Mouse (Mus musculus) CH12.LX (cell line): ENCODE results near the gene Chd4. TPM values are rescaled to one million over a fixed set of nuclear protein-coding genes. Genes with fewer than 3 reads are reported as not detected.
"Not testable (repeated sequence)": the region's sequence is repeated elsewhere in the genome, so short reads cannot be mapped to it uniquely, and the experiment has no call there.

Experiments
- DNase-seq: peaks from one replicate; pipeline ENCODE4 v3.0.0-alpha.2; 2013; ENCODE audit errors: extremely low read depth
- H3K27ac ChIP-seq: 2 replicates; pipeline ENCODE4 v1.5.1; 2012; ENCODE audit warnings: low read depth, mild to moderate bottlenecking, control low read depth, moderate library complexity; ENCODE audit not compliant: insufficient read depth
- H3K27me3 ChIP-seq: replicated peaks from 2 replicates; pipeline ENCODE3; 2012; ENCODE audit warnings: inconsistent platforms
- H3K36me3 ChIP-seq, 2 experiments: replicated peaks in 1 of 2; 2 replicates each; pipeline versions ENCODE3 to v1.6.1; 2012; ENCODE audit warnings: inconsistent platforms in 1 of 2, low read length in 1 of 2, mild to moderate bottlenecking in 1 of 2, mixed read lengths in 1 of 2, moderate library complexity in 1 of 2; ENCODE audit not compliant: control insufficient read depth in 1 of 2, insufficient read depth in 1 of 2
- H3K4me1 ChIP-seq, 2 experiments: 2 replicates each; pipeline ENCODE4 v1.6.1; 2012; ENCODE audit warnings: inconsistent platforms in 1 of 2, moderate library complexity in 1 of 2; ENCODE audit not compliant: insufficient read depth in 2 of 2, control insufficient read depth in 1 of 2
- H3K4me2 ChIP-seq: 2 replicates; pipeline ENCODE4 v1.6.1; 2012; ENCODE audit warnings: low read depth, mild to moderate bottlenecking, control low read depth; ENCODE audit not compliant: poor library complexity, insufficient read depth, severe bottlenecking
- H3K4me3 ChIP-seq, 3 experiments: fragments of 150-350 bp in 1 of 3; sonication (generic) in 1 of 3; replicated peaks in 1 of 3; 2 replicates each; pipeline versions ENCODE3 to v1.5.1; 2011 to 2012; ENCODE audit warnings: low read depth in 2 of 3, low read length in 2 of 3, mild to moderate bottlenecking in 2 of 3, moderate library complexity in 2 of 3, control low read depth in 1 of 3, improper control_type of control experiment in 1 of 3, inconsistent platforms in 1 of 3, mixed read lengths in 1 of 3; ENCODE audit not compliant: poor library complexity in 1 of 3
- H3K79me2 ChIP-seq: replicated peaks from 2 replicates; pipeline ENCODE4 v1.6.1; 2012; ENCODE audit warnings: mild to moderate bottlenecking, moderate library complexity; ENCODE audit not compliant: control insufficient read depth, poor library complexity, insufficient read depth, severe bottlenecking; ENCODE audit errors: extremely low read depth
- H3K9ac ChIP-seq: 2 replicates; pipeline ENCODE4 v1.6.1; 2012; ENCODE audit warnings: low read depth, mild to moderate bottlenecking, control low read depth, moderate library complexity; ENCODE audit not compliant: insufficient read depth
- H3K9me3 ChIP-seq: replicated peaks from 2 replicates; pipeline ENCODE3; 2012; ENCODE audit warnings: low read length, inconsistent platforms, mixed read lengths
- CHD2 ChIP-seq: IDR thresholded peaks from 2 replicates; pipeline ENCODE4 v1.6.1; 2011; ENCODE audit warnings: low read length, improper control_type of control experiment
- CTCF ChIP-seq, 2 experiments: IDR thresholded peaks in 1 of 2; conservative IDR thresholded peaks in 1 of 2; 2 replicates each; pipeline ENCODE4 v1.5.1; 2011 to 2012; ENCODE audit warnings: low read depth in 2 of 2, low read length in 2 of 2, improper control_type of control experiment in 1 of 2, inconsistent platforms in 1 of 2, mild to moderate bottlenecking in 1 of 2, moderate library complexity in 1 of 2
- ELF1 ChIP-seq: IDR thresholded peaks from 2 replicates; pipeline ENCODE4 v1.6.1; 2014; ENCODE audit warnings: low read depth, mild to moderate bottlenecking, inconsistent platforms, low read length, improper control_type of control experiment
- ETS1 ChIP-seq: conservative IDR thresholded peaks from 2 replicates; pipeline ENCODE4 v1.6.1; 2012; ENCODE audit warnings: low read depth, mild to moderate bottlenecking, inconsistent platforms, low read length, improper control_type of control experiment, moderate library complexity
- HCFC1 ChIP-seq: IDR thresholded peaks from 2 replicates; pipeline ENCODE4 v1.6.1; 2012; ENCODE audit warnings: low read depth, mild to moderate bottlenecking, inconsistent platforms, low read length, improper control_type of control experiment
- KAT2A ChIP-seq: IDR thresholded peaks from 2 replicates; pipeline ENCODE4 v1.6.1; 2012; ENCODE audit warnings: low read length, improper control_type of control experiment, inconsistent platforms; ENCODE audit not compliant: insufficient replicate concordance
- MXI1 ChIP-seq: IDR thresholded peaks from 2 replicates; pipeline ENCODE4 v1.6.1; 2011; ENCODE audit warnings: mild to moderate bottlenecking, low read depth, low read length, improper control_type of control experiment
- POLR2A ChIP-seq: IDR thresholded peaks from 2 replicates; pipeline ENCODE4 v1.6.1; 2011; ENCODE audit warnings: low read depth, mild to moderate bottlenecking, improper control_type of control experiment, low read length
- POLR2AphosphoS2 ChIP-seq: IDR thresholded peaks from 2 replicates; pipeline ENCODE4 v1.6.1; 2011; ENCODE audit warnings: low read depth, low read length, improper control_type of control experiment
- RAD21 ChIP-seq: IDR thresholded peaks from 2 replicates; pipeline ENCODE4 v1.6.1; 2011; ENCODE audit warnings: low read depth, mild to moderate bottlenecking, low read length, improper control_type of control experiment, moderate library complexity
- SIN3A ChIP-seq: IDR thresholded peaks from 2 replicates; pipeline ENCODE4 v1.6.1; 2012; ENCODE audit warnings: low read length, improper control_type of control experiment, inconsistent platforms
- SMC3 ChIP-seq: IDR thresholded peaks from 2 replicates; pipeline ENCODE4 v1.6.1; 2011; ENCODE audit warnings: low read depth, low read length, improper control_type of control experiment
- ZC3H11A ChIP-seq: IDR thresholded peaks from 2 replicates; pipeline ENCODE4 v1.6.1; 2012; ENCODE audit warnings: low read depth, mild to moderate bottlenecking, inconsistent platforms, low read length, improper control_type of control experiment
- ZMIZ1 ChIP-seq: IDR thresholded peaks from 2 replicates; pipeline ENCODE4 v1.6.1; 2012; ENCODE audit warnings: low read depth, mild to moderate bottlenecking, inconsistent platforms, low read length, improper control_type of control experiment
- dilution Hi-C: fragments of 300-500 bp; cut with MboI; formaldehyde crosslinking; loops from 2 replicates; pipeline ENCODE4 v1.14.3; 2020; ENCODE audit warnings: low sequenced_read_pairs; ENCODE audit not compliant: extremely low pct_unique_long_range_greater_than_20kb, extremely low pct_ligation_motif_present
- in situ Hi-C: fragments of 300-500 bp; cut with MboI; formaldehyde crosslinking; loops from 3 replicates; pipeline ENCODE4 v1.14.3; 2019; ENCODE audit warnings: low sequenced_read_pairs, low pct_ligation_motif_present, low pct_unique_long_range_greater_than_20kb, mixed read lengths
- polyA plus RNA-seq: library from polyadenylated mRNA; unstranded; fragments of >175 nt; gene quantifications from 2 replicates; pipeline ENCODE4 v1.2.1, GENCODE M21; 2012; ENCODE audit warnings: low read depth; ENCODE audit not compliant: insufficient read length
- total RNA-seq, 2 experiments: library from RNA; depleted of rRNA; stranded (reverse); fragments of 300-350 nt in 1 of 2; fragments of >200 nt in 1 of 2; gene quantifications; 2 replicates each; pipeline ENCODE4 v1.2.3; 2012 to 2014

Gene Chd4
- total and polyA plus RNA-seq, 3 experiments = 72.7 to 200 (median 165) TPM

DNA sequence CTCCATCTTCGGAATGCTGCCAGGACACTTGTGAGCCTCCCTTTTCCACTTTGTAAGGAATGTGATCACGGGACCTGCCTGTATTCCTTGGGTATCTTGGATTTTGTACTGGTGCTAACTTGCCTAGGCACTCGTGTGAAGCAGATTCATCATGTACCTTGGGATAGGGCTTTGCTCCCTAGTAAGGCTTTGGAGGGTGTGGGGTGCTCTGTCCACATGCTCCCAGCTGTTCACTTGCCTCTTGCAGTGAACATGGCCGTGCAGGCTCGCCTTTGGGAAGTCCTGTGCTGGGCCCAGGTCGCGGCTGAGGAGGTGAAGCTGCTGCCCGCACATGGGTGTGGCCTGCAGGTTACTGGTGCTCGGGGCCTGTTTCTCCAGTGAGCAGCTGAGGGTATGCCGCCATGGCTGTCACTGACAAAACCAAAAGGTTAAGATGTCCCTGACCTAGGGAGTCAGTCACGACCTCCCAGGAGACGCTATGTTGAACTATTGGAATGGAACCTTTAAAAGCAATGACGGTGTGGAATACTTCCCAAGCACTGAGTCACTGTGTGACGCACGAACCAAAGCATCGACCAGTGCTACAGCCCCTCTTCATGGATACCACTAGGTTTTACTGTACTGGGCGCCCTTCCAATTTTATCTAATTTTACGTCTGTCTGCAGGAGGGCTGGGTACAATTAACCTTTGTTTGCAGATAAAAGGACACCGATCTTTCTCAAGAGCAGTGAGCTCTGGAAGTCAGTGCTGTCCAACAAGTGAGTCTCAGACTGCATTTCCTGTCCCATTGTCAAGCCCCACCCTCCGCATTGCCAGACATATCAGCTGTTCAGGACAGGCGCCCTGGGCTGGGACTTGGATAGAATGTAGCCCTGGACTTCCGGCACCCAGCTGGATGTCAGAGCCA lies 65.3 kb downstream of the Chd4 start (continued):
- TF ChIP-seq ZC3H11A (no peak), KAT2A (no peak), ETS1 (peak; percentile 22; the same call in 1 of the 2 replicates), HCFC1 (no peak), CHD2 (peak; percentile 91), ELF1 (no peak), MXI1 (no peak)

DNA sequence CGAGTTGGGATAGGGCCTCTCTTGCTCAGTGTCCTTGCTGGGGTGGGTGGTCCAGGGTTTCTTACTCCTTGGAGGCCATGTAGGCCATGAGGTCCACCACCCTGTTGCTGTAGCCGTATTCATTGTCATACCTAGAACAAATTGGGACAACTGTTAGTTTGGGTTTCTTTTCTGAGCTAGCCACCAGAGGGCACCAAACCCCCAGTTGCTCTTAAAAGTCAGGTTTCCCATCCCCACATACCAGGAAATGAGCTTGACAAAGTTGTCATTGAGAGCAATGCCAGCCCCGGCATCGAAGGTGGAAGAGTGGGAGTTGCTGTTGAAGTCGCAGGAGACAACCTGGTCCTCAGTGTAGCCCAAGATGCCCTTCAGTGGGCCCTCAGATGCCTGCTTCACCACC lies 66.2 kb downstream of the Chd4 start:
- peak; percentile 79 for DNase-seq
- H3K9me3 ChIP-seq, H3K9ac ChIP-seq, dilution Hi-C loops, in situ Hi-C loops, H3K4me3 ChIP-seq, H3K4me2 ChIP-seq, H3K27me3 ChIP-seq, H3K27ac ChIP-seq: not testable (repeated sequence)
- peaks cover 5 to 24% of the 10 kb centered on the region in 2 experiments for H3K4me1 ChIP-seq
- peaks cover 55 to 68% of the 10 kb centered on the region in 2 experiments for H3K36me3 ChIP-seq
- TF ChIP-seq SMC3 (peak; percentile 27; the same call in 1 of the 2 replicates), RAD21 (peak; percentile 21), CTCF (conservative IDR thresholded peaks at IDR 0.05 in 1 of 2, IDR thresholded peaks at IDR 0.05 in 1 of 2; ENCODE audit: low read depth in 2 of 2, low read length in 2 of 2) (peak; percentile 7 to 54; a peak in 2 of 4 replicates), SIN3A (peak; percentile 12; the same call in 1 of the 2 replicates)
- H3K79me2 ChIP-seq = peaks cover 21% of the 10 kb centered on the region

DNA sequence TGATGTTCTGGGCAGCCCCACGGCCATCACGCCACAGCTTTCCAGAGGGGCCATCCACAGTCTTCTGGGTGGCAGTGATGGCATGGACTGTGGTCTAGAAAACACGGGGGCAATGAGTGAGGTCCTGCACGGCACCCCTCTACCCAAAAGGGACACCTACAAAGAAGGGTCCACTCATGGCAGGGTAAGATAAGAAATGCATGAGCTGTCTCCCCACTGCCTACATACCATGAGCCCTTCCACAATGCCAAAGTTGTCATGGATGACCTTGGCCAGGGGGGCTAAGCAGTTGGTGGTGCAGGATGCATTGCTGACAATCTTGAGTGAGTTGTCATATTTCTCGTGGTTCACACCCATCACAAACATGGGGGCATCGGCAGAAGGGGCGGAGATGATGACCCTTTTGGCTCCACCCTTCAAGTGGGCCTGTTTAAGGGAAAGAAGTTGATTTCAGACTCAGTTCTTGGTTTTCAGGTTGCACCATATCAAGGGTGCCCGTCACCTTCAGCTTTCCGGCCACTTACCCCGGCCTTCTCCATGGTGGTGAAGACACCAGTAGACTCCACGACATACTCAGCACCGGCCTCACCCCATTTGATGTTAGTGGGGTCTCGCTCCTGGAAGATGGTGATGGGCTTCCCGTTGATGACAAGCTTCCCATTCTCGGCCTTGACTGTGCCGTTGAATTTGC lies 67.0 kb downstream of the Chd4 start:
- in situ Hi-C loops, H3K9me3 ChIP-seq, H3K9ac ChIP-seq, dilution Hi-C loops, H3K27me3 ChIP-seq, DNase-seq, H3K27ac ChIP-seq: not testable (repeated sequence)
- Histone ChIP-seq H3K79me2 (peaks cover 21% of the 10 kb centered on the region), H3K4me2 (0 out of 2 replicates have a peak overlapping the region, but pooled peaks have one; percentile 40), H3K36me3 (peaks cover 57 to 68% of the 10 kb centered on the region in 2 experiments), H3K4me3 (peak overlapping the region; percentile 29 to 42 (median 31)), H3K4me1 (peaks cover 11 to 32% of the 10 kb centered on the region in 2 experiments)
- peak; percentile 76; the same call in 1 of the 2 replicates for TF ChIP-seq POLR2AphosphoS2
- TF ChIP-seq POLR2A = 0 out of 2 replicates have a peak, but pooled peaks have one; percentile 21
- 0 out of 2 replicates have a peak, but pooled peaks have one; percentile 35 for TF ChIP-seq ZMIZ1
